Mouse (Mus musculus): ENCODE measurements around the gene Atg3. TPM values are rescaled to one million over a fixed set of nuclear protein-coding genes. Genes with fewer than 3 reads are reported as not detected.

Gene Atg3
- polyA plus RNA-seq, 1 experiment from 2014 or later = 28.3 TPM

- Histone ChIP-seq H3K9me3 (no peaks in the 10 kb centered on the region), H3K27me3 (replicated peaks) (no peaks in the 10 kb centered on the region), H3K4me1 (no peaks in the 10 kb centered on the region), H3K9ac (no peak overlapping the region), H3K36me3 (no peaks in the 10 kb centered on the region), H3K27ac (replicated peaks) (no peak overlapping the region), H3K4me2 (no peak overlapping the region), H3K4me3 (no peak overlapping the region)
- 60% methylated on average over 2 of the region's 2 CpGs for WGBS
- ATAC-seq (ENCODE audit: extremely low read depth, insufficient number of reproducible peaks, low FRiP score, low TSS enrichment) = no peak
Observed at GRCm38 (mm10) chr16:45222016-45222415, 63.4 kb downstream of the Atg3 start.

GRCm38 (mm10) chr16:45222771-45223170 is 64.2 kb downstream of the Atg3 start:
- WGBS = 65% methylated on average over 3 of the region's 3 CpGs
- Histone ChIP-seq H3K4me3 (no peak overlapping the region), H3K27ac (replicated peaks) (no peak overlapping the region), H3K9me3 (no peaks in the 10 kb centered on the region), H3K4me1 (no peaks in the 10 kb centered on the region), H3K36me3 (no peaks in the 10 kb centered on the region), H3K4me2 (no peak overlapping the region), H3K27me3 (replicated peaks) (no peaks in the 10 kb centered on the region), H3K9ac (no peak overlapping the region)
- ATAC-seq (ENCODE audit: extremely low read depth, insufficient number of reproducible peaks, low FRiP score, low TSS enrichment) = no peak

GRCm38 (mm10) chr16:45223648-45224388 is 65.2 kb downstream of the Atg3 start, which contains the start of gene Btla:
Gene Btla, plus strand, starts transcription at chr16:45224315.
- no peaks in the 10 kb centered on the region for H3K36me3 ChIP-seq
- H3K9me3 ChIP-seq = no peaks in the 10 kb centered on the region
- no peak within 1 kb of the TSS for H3K9ac ChIP-seq
- no peak within 1 kb of the TSS for H3K4me3 ChIP-seq
- H3K27me3 ChIP-seq (replicated peaks) = no peaks in the 10 kb centered on the region
- no peak within 1 kb of the TSS for H3K4me2 ChIP-seq
- no peak for ATAC-seq (ENCODE audit: extremely low read depth, insufficient number of reproducible peaks, low FRiP score, low TSS enrichment)
- no peak within 1 kb of the TSS for H3K27ac ChIP-seq (replicated peaks)
- H3K4me1 ChIP-seq = no peaks in the 10 kb centered on the region
- WGBS = 46% methylated on average over 10 of the region's 10 CpGs

GRCm38 (mm10) chr16:45224431-45225008 is 65.9 kb downstream of the Atg3 start:
- no peaks in the 10 kb centered on the region for H3K9me3 ChIP-seq
- ATAC-seq (ENCODE audit: extremely low read depth, insufficient number of reproducible peaks, low FRiP score, low TSS enrichment) = no peak
- no peak overlapping the region for H3K4me3 ChIP-seq
- H3K27ac ChIP-seq (replicated peaks) = no peak overlapping the region
- no peak overlapping the region for H3K9ac ChIP-seq
- H3K4me2 ChIP-seq = no peak overlapping the region
- no peaks in the 10 kb centered on the region for H3K27me3 ChIP-seq (replicated peaks)
- no peaks in the 10 kb centered on the region for H3K4me1 ChIP-seq
- no peaks in the 10 kb centered on the region for H3K36me3 ChIP-seq
- WGBS = 56% methylated on average over 4 of the region's 4 CpGs

- H3K4me2 ChIP-seq = no peak overlapping the region
- WGBS = 82% methylated on average over 1 of the region's 1 CpGs
- ATAC-seq (ENCODE audit: extremely low read depth, insufficient number of reproducible peaks, low FRiP score, low TSS enrichment) = no peak
Observed at GRCm38 (mm10) chr16:45227002-45227401, 68.4 kb downstream of the Atg3 start.

DNA sequence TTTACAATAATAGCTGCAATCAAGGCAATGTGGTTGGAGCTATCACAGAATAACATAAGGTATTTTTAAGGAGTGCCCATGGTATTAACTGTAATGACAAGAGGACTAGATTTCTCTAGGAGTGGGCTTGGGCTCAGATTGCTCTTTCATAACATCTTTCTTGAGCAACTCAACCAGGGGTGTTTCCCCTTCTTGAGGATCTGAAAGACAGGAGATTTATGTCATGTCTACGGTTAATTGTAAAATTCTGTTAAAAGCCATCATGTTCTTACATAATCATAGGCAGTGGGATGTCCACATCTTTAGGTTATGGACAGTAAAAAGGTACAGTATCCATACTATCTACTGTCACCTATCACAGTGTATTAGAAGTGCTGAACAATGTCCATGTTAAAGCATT is 72.7 kb downstream of the Atg3 start:
- Histone ChIP-seq H3K9ac (no peak overlapping the region), H3K27me3 (replicated peaks) (no peaks in the 10 kb centered on the region), H3K36me3 (no peaks in the 10 kb centered on the region), H3K4me1 (no peaks in the 10 kb centered on the region), H3K27ac (replicated peaks) (no peak overlapping the region), H3K4me2 (no peak overlapping the region), H3K9me3 (no peaks in the 10 kb centered on the region), H3K4me3 (no peak overlapping the region)
- WGBS = 75% methylated on average over 1 of the region's 1 CpGs
- no peak for ATAC-seq (ENCODE audit: extremely low read depth, insufficient number of reproducible peaks, low FRiP score, low TSS enrichment)

More at GRCm38 (mm10) chr16:45227002-45227401, 68.4 kb downstream of the Atg3 start:
- no peaks in the 10 kb centered on the region for H3K9me3 ChIP-seq
- H3K27ac ChIP-seq (replicated peaks) = no peak overlapping the region
- no peaks in the 10 kb centered on the region for H3K4me1 ChIP-seq
- no peak overlapping the region for H3K4me3 ChIP-seq
- no peaks in the 10 kb centered on the region for H3K27me3 ChIP-seq (replicated peaks)
- H3K36me3 ChIP-seq = no peaks in the 10 kb centered on the region
- H3K9ac ChIP-seq = no peak overlapping the region

GRCm38 (mm10) chr16:45233007-45233406 is 74.4 kb downstream of the Atg3 start:
- no peak for ATAC-seq (ENCODE audit: extremely low read depth, insufficient number of reproducible peaks, low FRiP score, low TSS enrichment)
- H3K27me3 ChIP-seq (replicated peaks) = no peaks in the 10 kb centered on the region
- no peaks in the 10 kb centered on the region for H3K36me3 ChIP-seq
- H3K9ac ChIP-seq = no peak overlapping the region
- H3K4me2 ChIP-seq = no peak overlapping the region
- 74% methylated on average over 3 of the region's 3 CpGs for WGBS
- H3K9me3 ChIP-seq = no peaks in the 10 kb centered on the region
- no peak overlapping the region for H3K4me3 ChIP-seq
- no peaks in the 10 kb centered on the region for H3K4me1 ChIP-seq
- H3K27ac ChIP-seq (replicated peaks) = no peak overlapping the region

Other genes with a start within 250 kb of the Atg3 start
- 0.15 and 0.27 TPM in 2 replicates for gene Cd200r3, start 215.1 kb upstream of the Atg3 start, polyA plus RNA-seq (2015; fragmentation: Nextera tagmentation; extraction: Ambion mirVana)
- gene Ccdc80, start 65.4 kb upstream of the Atg3 start, polyA plus RNA-seq (2015; fragmentation: Nextera tagmentation; extraction: Ambion mirVana) = 102 and 111 TPM in 2 replicates
- gene Slc35a5, start 79 bp upstream of the Atg3 start, polyA plus RNA-seq (2015; fragmentation: Nextera tagmentation; extraction: Ambion mirVana) = 13.7 and 14.2 TPM in 2 replicates
- gene Btla, start 65.5 kb downstream of the Atg3 start, polyA plus RNA-seq (2015; fragmentation: Nextera tagmentation; extraction: Ambion mirVana) = 0.08 TPM in 1 of 2 replicates, not detected in the other